Mouse (Mus musculus): ENCODE data around the gene Arhgef40. TPM values are rescaled to one million over a fixed set of nuclear protein-coding genes. Genes with fewer than 3 reads are reported as not detected.

The Arhgef40 gene
- total and polyA plus RNA-seq, 3 experiments: 27.2 to 49.0 (median 27.8) TPM

DNA sequence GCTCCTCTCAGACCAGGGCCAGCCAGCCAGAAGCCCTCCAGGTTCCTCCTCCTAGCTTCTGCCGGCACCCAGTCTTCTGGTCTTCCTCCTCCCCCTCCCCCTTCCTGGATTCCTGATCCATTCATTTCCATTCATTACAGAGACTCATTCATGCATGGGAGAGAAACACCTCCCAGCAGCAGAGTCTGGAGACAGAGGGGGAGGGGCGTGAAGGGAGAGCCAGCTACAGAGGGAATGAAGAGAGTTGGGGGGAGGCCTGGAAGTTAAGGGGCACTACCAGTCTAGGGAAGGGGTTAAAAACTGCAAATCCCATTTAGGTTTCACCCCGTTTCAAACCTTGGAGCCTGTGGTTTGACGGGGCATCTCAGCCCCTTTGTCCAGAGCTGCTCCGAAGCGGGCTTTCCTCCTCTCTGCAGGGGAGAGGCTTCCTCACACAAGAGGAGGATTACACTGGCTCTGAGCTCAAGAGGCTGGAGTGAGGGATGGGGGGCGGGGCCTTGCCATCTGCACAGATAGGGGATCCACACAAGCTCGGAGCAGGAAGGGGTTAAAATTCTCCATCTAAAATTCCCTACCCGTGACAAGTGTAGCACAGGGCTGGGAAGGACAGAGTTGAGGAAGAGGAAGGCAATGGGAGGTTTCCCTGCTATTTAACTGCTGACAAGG lies 26.1 kb downstream of the Arhgef40 start:
- no peak for DNase-seq
- Histone ChIP-seq H3K4me3 (no peak overlapping the region), H3K9ac (ENCODE audit: low read depth, low read length) (no peak overlapping the region), H3K36me3 (ENCODE audit: control insufficient read depth, insufficient read depth, low read length) (no peaks in the 10 kb centered on the region), H3K27ac (no peak overlapping the region), H3K27me3 (ENCODE audit: control insufficient read depth, insufficient read depth, low read length) (no peaks in the 10 kb centered on the region), H3K4me1 (ENCODE audit: control insufficient read depth, insufficient read depth, low read length) (peaks cover 2% of the 10 kb centered on the region; the same call in 1 of the 2 replicates), H3K79me2 (replicated peaks; ENCODE audit: control insufficient read depth, insufficient read depth, low read length) (no peaks in the 10 kb centered on the region)
- WGBS: 28% methylated on average over 9 of the region's 9 CpGs
- intact Hi-C loops (cut with DNase I): loop anchor here (10.0 kb wide), 1 partner anchor 264 kb away; the partner anchor contains the start of genes Rab2b and Tox4
- no peak for TF ChIP-seq CTCF (IDR thresholded peaks at IDR 0.05)
- TF ChIP-seq POLR2A (IDR thresholded peaks at IDR 0.05; ENCODE audit: insufficient read depth, low read depth, low read length): no peak
- TF ChIP-seq EP300 (IDR thresholded peaks at IDR 0.05; ENCODE audit: insufficient read depth, low read depth, low read length): no peak

DNA sequence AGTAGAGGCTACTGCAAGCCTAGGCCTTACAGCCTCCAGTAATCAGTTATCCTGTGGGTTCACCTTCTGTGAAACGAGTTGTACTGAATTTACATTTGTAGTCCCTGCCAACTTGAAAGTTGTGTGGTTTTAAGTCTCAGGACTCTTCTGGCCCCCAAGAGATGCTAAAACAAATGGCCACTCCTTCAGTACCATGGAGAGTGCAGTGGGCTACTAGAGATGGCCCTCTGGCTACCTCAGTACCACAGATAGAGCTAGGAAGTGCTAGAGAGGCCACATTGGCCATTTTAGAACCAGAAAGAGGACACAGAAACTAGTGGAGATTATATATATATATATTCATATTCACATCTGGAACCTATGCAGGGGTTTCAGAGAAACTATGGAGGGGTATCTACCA lies 27.2 kb downstream of the Arhgef40 start:
- intact Hi-C loops (cut with DNase I): loop anchor here (10.0 kb wide), 1 partner anchor 263 kb away; the partner anchor contains the start of genes Rab2b and Tox4
- Histone ChIP-seq H3K79me2 (replicated peaks; ENCODE audit: control insufficient read depth, insufficient read depth, low read length) (no peaks in the 10 kb centered on the region), H3K4me3 (no peak overlapping the region), H3K4me1 (ENCODE audit: control insufficient read depth, insufficient read depth, low read length) (peaks cover 5% of the 10 kb centered on the region), H3K9ac (ENCODE audit: low read depth, low read length) (no peak overlapping the region), H3K36me3 (ENCODE audit: control insufficient read depth, insufficient read depth, low read length) (no peaks in the 10 kb centered on the region; the same call in 1 of the 2 replicates), H3K27me3 (ENCODE audit: control insufficient read depth, insufficient read depth, low read length) (no peaks in the 10 kb centered on the region), H3K27ac (no peak overlapping the region)
- TF ChIP-seq CTCF (IDR thresholded peaks at IDR 0.05) (no peak), POLR2A (IDR thresholded peaks at IDR 0.05; ENCODE audit: insufficient read depth, low read depth, low read length) (no peak), EP300 (IDR thresholded peaks at IDR 0.05; ENCODE audit: insufficient read depth, low read depth, low read length) (no peak)
- 69% methylated on average over 1 of the region's 1 CpGs for WGBS
- no peak for DNase-seq

DNA sequence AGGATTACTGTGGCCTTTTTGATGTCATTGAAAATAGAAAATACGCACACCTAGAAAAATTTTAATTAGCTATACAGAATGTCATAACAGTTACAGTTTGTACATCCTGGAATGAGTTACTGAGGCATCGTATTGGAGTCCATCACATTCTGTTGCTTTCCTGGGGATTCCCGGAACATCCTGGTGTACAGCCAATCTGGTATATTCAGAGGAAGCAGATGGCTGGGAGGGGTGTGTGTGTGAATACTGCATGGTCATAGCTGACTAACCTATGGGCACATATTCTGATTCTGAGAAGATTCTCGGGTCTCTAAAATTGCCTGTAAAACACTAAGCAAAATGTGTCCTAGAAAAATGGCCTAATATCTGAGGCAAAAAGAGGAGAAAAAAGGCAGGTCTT lies 27.6 kb downstream of the Arhgef40 start:
- no peak overlapping the region for H3K27ac ChIP-seq
- H3K79me2 ChIP-seq (replicated peaks; ENCODE audit: control insufficient read depth, insufficient read depth, low read length): no peaks in the 10 kb centered on the region
- TF ChIP-seq EP300 (IDR thresholded peaks at IDR 0.05; ENCODE audit: insufficient read depth, low read depth, low read length) (no peak), CTCF (IDR thresholded peaks at IDR 0.05) (no peak), POLR2A (IDR thresholded peaks at IDR 0.05; ENCODE audit: insufficient read depth, low read depth, low read length) (no peak)
- intact Hi-C loops (cut with DNase I): loop anchor here (10.0 kb wide), 1 partner anchor 263 kb away; the partner anchor contains the start of genes Rab2b and Tox4
- WGBS: 40% methylated on average over 4 of the region's 4 CpGs
- no peaks in the 10 kb centered on the region for H3K27me3 ChIP-seq (ENCODE audit: control insufficient read depth, insufficient read depth, low read length)
- H3K9ac ChIP-seq (ENCODE audit: low read depth, low read length): no peak overlapping the region
- H3K36me3 ChIP-seq (ENCODE audit: control insufficient read depth, insufficient read depth, low read length): no peaks in the 10 kb centered on the region; the same call in 1 of the 2 replicates
- no peak for DNase-seq
- H3K4me3 ChIP-seq: no peak overlapping the region
- H3K4me1 ChIP-seq (ENCODE audit: control insufficient read depth, insufficient read depth, low read length): peaks cover 5% of the 10 kb centered on the region

DNA sequence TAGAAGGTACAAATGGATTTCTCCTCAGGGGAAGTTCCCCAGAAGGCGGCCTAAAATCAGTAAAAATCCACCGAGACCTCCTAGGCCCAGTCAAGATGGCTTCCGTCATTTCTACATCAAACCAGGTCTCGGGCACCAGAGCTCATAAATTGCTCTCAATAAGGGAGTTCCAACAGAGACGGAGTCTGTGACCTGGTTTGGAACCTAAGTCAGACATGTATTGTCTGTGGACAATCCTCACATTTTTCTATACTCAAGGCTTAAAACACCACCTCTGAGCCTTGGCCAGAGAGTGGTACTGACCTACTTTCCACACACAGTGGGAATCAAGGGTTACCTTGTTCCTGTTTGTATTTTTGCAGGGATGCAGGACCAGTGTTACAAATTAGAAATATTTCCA lies 28.0 kb downstream of the Arhgef40 start:
- Histone ChIP-seq H3K36me3 (ENCODE audit: control insufficient read depth, insufficient read depth, low read length) (no peaks in the 10 kb centered on the region; the same call in 1 of the 2 replicates), H3K27ac (no peak overlapping the region), H3K27me3 (ENCODE audit: control insufficient read depth, insufficient read depth, low read length) (no peaks in the 10 kb centered on the region), H3K9ac (ENCODE audit: low read depth, low read length) (no peak overlapping the region), H3K79me2 (replicated peaks; ENCODE audit: control insufficient read depth, insufficient read depth, low read length) (no peaks in the 10 kb centered on the region), H3K4me1 (ENCODE audit: control insufficient read depth, insufficient read depth, low read length) (peaks cover 5% of the 10 kb centered on the region), H3K4me3 (no peak overlapping the region)
- 77% methylated on average over 5 of the region's 5 CpGs for WGBS
- TF ChIP-seq POLR2A (IDR thresholded peaks at IDR 0.05; ENCODE audit: insufficient read depth, low read depth, low read length): no peak
- DNase-seq: no peak
- intact Hi-C loops (cut with DNase I): loop anchor here (10.0 kb wide), 1 partner anchor 262 kb away; the partner anchor contains the start of genes Rab2b and Tox4

DNA sequence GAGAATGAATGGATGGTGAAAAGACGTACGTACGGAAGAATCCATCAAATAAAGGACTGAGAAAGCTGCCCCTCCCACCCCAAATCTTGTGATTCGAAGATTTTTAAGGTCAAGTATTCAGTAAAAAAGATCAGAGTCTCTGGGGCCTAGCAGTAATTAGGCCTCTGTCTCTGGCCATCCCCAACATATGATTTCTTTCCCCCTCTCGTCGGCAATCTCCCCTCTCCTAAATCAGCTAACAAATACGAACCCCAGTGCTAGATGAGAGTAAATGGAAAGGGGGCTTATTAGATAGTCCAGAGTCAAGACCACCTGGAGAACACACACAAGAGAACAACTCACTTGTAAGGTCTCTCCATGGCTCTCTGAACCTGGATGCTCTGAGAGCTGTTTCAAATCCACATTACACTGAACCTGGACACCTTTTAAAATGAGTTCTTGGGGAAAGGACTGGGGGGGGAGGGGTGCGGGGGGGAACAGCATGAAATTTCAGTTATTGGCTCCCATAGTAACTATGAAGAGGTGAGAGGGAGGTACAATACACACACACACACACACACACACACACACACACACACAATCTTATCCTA lies 28.6 kb downstream of the Arhgef40 start:
- no peak for DNase-seq
- intact Hi-C loops (cut with DNase I): loop anchor here (10.0 kb wide), 1 partner anchor 262 kb away; the partner anchor contains the start of genes Rab2b and Tox4
- no peak overlapping the region for H3K9ac ChIP-seq (ENCODE audit: low read depth, low read length)
- TF ChIP-seq POLR2A (IDR thresholded peaks at IDR 0.05; ENCODE audit: insufficient read depth, low read depth, low read length): no peak
- no peak for TF ChIP-seq CTCF (IDR thresholded peaks at IDR 0.05)
- no peak for TF ChIP-seq EP300 (IDR thresholded peaks at IDR 0.05; ENCODE audit: insufficient read depth, low read depth, low read length)
- H3K27me3 ChIP-seq (ENCODE audit: control insufficient read depth, insufficient read depth, low read length): no peaks in the 10 kb centered on the region
- no peak overlapping the region for H3K27ac ChIP-seq
- peaks cover 5% of the 10 kb centered on the region for H3K4me1 ChIP-seq (ENCODE audit: control insufficient read depth, insufficient read depth, low read length)
- WGBS: 75% methylated on average over 8 of the region's 8 CpGs
- no peaks in the 10 kb centered on the region for H3K79me2 ChIP-seq (replicated peaks; ENCODE audit: control insufficient read depth, insufficient read depth, low read length)
- no peaks in the 10 kb centered on the region; the same call in 1 of the 2 replicates for H3K36me3 ChIP-seq (ENCODE audit: control insufficient read depth, insufficient read depth, low read length)
- H3K4me3 ChIP-seq: no peak overlapping the region

DNA sequence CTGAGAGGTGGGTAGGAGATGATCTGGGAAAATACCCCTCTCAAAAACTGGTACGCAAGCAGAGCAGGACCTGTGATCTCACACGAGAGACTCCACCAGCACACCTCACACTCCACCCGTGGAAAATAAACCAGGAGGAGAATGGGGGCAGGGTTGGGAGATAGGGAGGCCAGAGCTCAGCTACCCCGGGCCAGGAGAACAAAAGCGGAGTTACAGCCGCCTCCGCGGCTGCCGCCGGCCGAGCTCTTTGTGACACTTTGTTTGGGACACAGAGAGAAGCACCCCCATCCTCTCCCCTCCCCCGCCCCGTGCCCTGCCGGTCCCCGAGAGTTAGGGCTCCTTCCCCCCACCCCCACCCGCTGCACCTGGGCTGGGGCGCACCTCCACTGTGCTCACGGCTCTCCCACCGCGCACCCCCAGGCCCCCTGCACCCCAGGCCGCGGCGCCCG lies 29.3 kb downstream of the Arhgef40 start:
- Histone ChIP-seq H3K4me1 (ENCODE audit: control insufficient read depth, insufficient read depth, low read length) (peaks cover 5% of the 10 kb centered on the region), H3K9ac (ENCODE audit: low read depth, low read length) (peak overlapping the region; percentile 74), H3K4me3 (peak overlapping the region; percentile 33), H3K27ac (peak overlapping the region; percentile 61), H3K36me3 (ENCODE audit: control insufficient read depth, insufficient read depth, low read length) (no peaks in the 10 kb centered on the region; the same call in 1 of the 2 replicates), H3K27me3 (ENCODE audit: control insufficient read depth, insufficient read depth, low read length) (no peaks in the 10 kb centered on the region), H3K79me2 (replicated peaks; ENCODE audit: control insufficient read depth, insufficient read depth, low read length) (no peaks in the 10 kb centered on the region)
- 4% methylated on average over 18 of the region's 24 CpGs for WGBS
- DNase-seq: peak; percentile 48 to 53
- intact Hi-C loops (cut with DNase I): loop anchor here (10.0 kb wide), 1 partner anchor 261 kb away; the partner anchor contains the start of genes Rab2b and Tox4
- TF ChIP-seq POLR2A (IDR thresholded peaks at IDR 0.05; ENCODE audit: insufficient read depth, low read depth, low read length) (no peak), EP300 (IDR thresholded peaks at IDR 0.05; ENCODE audit: insufficient read depth, low read depth, low read length) (no peak), CTCF (IDR thresholded peaks at IDR 0.05) (no peak)

All from heart, adult 2 months (tissue).